Mouse (Mus musculus): Measurements from ENCODE around the gene Bcl11b. TPM values are rescaled to one million over a fixed set of nuclear protein-coding genes. Genes with fewer than 3 reads are reported as not detected.

Bcl11b gene
- polyA plus RNA-seq, 1 experiment from 2014 or later, result 4.4 TPM

DNA sequence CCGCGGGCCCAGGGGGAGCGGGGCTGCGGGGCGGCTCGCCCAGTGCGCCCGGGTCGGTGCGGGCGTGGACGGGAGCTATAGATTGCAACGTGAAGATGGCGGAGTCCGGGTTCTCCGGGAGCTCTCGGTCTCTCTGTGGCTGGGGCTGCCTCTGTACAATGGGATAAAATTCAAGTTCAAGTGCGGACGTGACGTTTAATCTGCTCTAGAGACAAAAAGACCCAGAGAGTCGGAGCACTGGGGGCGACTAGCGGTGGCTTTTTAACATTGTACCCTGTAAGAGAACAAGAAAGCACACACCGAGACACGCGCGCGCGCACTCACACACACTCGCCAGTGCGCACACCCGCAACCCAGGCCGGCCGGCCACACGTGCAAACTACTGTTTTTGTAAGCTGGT, 526 bp upstream of the Bcl11b start:
- ATAC-seq (ENCODE audit: insufficient number of reproducible peaks, insufficient read depth, low FRiP score, low read depth), result peak; percentile 32; the same call in 1 of the 2 replicates
- H3K4me2 ChIP-seq (ENCODE audit: low read length), result peak overlapping the region; percentile 99
- peak overlapping the region; percentile 84 for H3K9ac ChIP-seq (ENCODE audit: low read length)

GRCm38 (mm10) chr12:108002436-108003189, 789 bp downstream of the Bcl11b start:
- Histone ChIP-seq H3K27me3 (ENCODE audit: control insufficient read depth, insufficient read depth, low read length) (peaks cover 61% of the 10 kb centered on the region), H3K27ac (replicated peaks in 1 of 2; ENCODE audit: control insufficient read depth in 1 of 2, insufficient read depth in 1 of 2, low read depth in 2 of 2, low read length in 2 of 2) (no peak overlapping the region), H3K4me1 (ENCODE audit: control insufficient read depth in 2 of 2, insufficient read depth in 2 of 2, low read length in 2 of 2) (peaks cover 7 to 22% of the 10 kb centered on the region in 2 experiments; a peak in 3 of 4 replicates), H3K36me3 (ENCODE audit: control insufficient read depth, insufficient read depth, low read length) (no peaks in the 10 kb centered on the region), H3K4me2 (ENCODE audit: low read length) (peak overlapping the region; percentile 99), H3K4me3 (ENCODE audit: control insufficient read depth in 1 of 2, insufficient read depth in 1 of 2, low read depth in 1 of 2, low read length in 2 of 2) (peak overlapping the region; percentile 83 to 85), H3K9ac (ENCODE audit: low read length) (peak overlapping the region; percentile 84), H3K9me3 (ENCODE audit: control insufficient read depth, low read length) (no peaks in the 10 kb centered on the region)
- ATAC-seq (ENCODE audit: insufficient number of reproducible peaks, insufficient read depth, low FRiP score, low read depth), result no peak
- WGBS, result 0% methylated on average over 75 of the region's 78 CpGs

More for the DNA sequence above, 526 bp upstream of the Bcl11b start:
- H3K9me3 ChIP-seq (ENCODE audit: control insufficient read depth, low read length), result no peaks in the 10 kb centered on the region
- H3K36me3 ChIP-seq (ENCODE audit: control insufficient read depth, insufficient read depth, low read length), result no peaks in the 10 kb centered on the region
- WGBS, result under 1% methylated on average over 35 of the region's 35 CpGs
- H3K4me3 ChIP-seq (ENCODE audit: control insufficient read depth in 1 of 2, insufficient read depth in 1 of 2, low read depth in 1 of 2, low read length in 2 of 2), result peak overlapping the region; percentile 83 to 85
- H3K27me3 ChIP-seq (ENCODE audit: control insufficient read depth, insufficient read depth, low read length), result peaks cover 53% of the 10 kb centered on the region
- H3K27ac ChIP-seq (replicated peaks in 1 of 2; ENCODE audit: control insufficient read depth in 1 of 2, insufficient read depth in 1 of 2, low read depth in 2 of 2, low read length in 2 of 2), result peak overlapping the region in 1 of 2 experiments; percentile 61; a peak in 1 of 4 replicates
- peaks cover 6 to 22% of the 10 kb centered on the region in 2 experiments; a peak in 3 of 4 replicates for H3K4me1 ChIP-seq (ENCODE audit: control insufficient read depth in 2 of 2, insufficient read depth in 2 of 2, low read length in 2 of 2)

DNA sequence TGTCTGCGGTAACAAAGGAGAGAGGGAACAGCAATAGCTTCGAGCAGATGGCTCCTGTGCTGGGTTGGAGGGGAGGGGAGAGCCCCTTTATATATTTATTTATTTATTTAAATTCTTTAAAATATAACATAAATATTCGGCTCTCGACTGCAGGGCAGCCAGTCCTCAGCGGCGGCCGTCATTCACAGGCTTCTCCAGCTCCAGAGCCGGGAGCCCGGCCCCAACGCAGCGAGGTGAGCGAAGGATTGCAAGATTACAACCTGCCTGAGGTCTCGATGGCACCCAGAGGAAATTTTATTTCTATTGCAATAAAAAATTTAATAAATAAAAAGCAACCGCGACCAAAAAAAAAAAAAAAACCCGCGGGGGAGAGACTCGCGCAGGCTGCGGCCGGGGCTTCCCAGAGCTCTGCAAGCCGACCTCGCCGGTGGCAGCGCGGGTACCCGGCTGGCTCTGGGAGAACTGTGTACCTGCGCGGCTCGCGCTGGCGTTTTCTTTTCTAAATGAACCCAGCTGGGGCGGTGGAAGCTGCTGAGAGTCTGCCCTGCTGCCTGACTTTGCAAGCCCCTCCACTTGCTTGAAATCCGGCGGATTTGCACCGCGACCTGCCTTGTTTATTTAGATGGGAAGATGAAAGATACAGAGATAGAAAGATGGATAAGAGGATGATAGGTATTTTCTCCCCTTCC, 1.6 kb downstream of the Bcl11b start:
- Histone ChIP-seq H3K4me3 (ENCODE audit: control insufficient read depth in 1 of 2, insufficient read depth in 1 of 2, low read depth in 1 of 2, low read length in 2 of 2) (peak overlapping the region; percentile 83 to 85), H3K9ac (ENCODE audit: low read length) (no peak overlapping the region), H3K27me3 (ENCODE audit: control insufficient read depth, insufficient read depth, low read length) (peaks cover 59% of the 10 kb centered on the region), H3K27ac (replicated peaks in 1 of 2; ENCODE audit: control insufficient read depth in 1 of 2, insufficient read depth in 1 of 2, low read depth in 2 of 2, low read length in 2 of 2) (no peak overlapping the region), H3K36me3 (ENCODE audit: control insufficient read depth, insufficient read depth, low read length) (no peaks in the 10 kb centered on the region), H3K4me1 (ENCODE audit: control insufficient read depth in 2 of 2, insufficient read depth in 2 of 2, low read length in 2 of 2) (peaks cover 7 to 22% of the 10 kb centered on the region in 2 experiments; a peak in 3 of 4 replicates), H3K9me3 (ENCODE audit: control insufficient read depth, low read length) (no peaks in the 10 kb centered on the region), H3K4me2 (ENCODE audit: low read length) (peak overlapping the region; percentile 99)
- no peak for ATAC-seq (ENCODE audit: insufficient number of reproducible peaks, insufficient read depth, low FRiP score, low read depth)
- WGBS, result 7% methylated on average over 36 of the region's 37 CpGs

- Histone ChIP-seq H3K27ac (replicated peaks in 1 of 2; ENCODE audit: control insufficient read depth in 1 of 2, insufficient read depth in 1 of 2, low read depth in 2 of 2, low read length in 2 of 2) (no peak overlapping the region), H3K4me1 (ENCODE audit: control insufficient read depth in 2 of 2, insufficient read depth in 2 of 2, low read length in 2 of 2) (peaks cover 5 to 18% of the 10 kb centered on the region in 2 experiments; a peak in 3 of 4 replicates), H3K4me3 (ENCODE audit: control insufficient read depth in 1 of 2, insufficient read depth in 1 of 2, low read depth in 1 of 2, low read length in 2 of 2) (no peak overlapping the region), H3K27me3 (ENCODE audit: control insufficient read depth, insufficient read depth, low read length) (peaks cover 52% of the 10 kb centered on the region), H3K9ac (ENCODE audit: low read length) (no peak overlapping the region), H3K9me3 (ENCODE audit: control insufficient read depth, low read length) (no peaks in the 10 kb centered on the region), H3K4me2 (ENCODE audit: low read length) (no peak overlapping the region), H3K36me3 (ENCODE audit: control insufficient read depth, insufficient read depth, low read length) (no peaks in the 10 kb centered on the region)
- WGBS, result 28% methylated on average over 2 of the region's 2 CpGs
- no peak for ATAC-seq (ENCODE audit: insufficient number of reproducible peaks, insufficient read depth, low FRiP score, low read depth)
Measured at GRCm38 (mm10) chr12:108000715-108001080, 2.7 kb downstream of the Bcl11b start.

- Histone ChIP-seq H3K27ac (replicated peaks in 1 of 2; ENCODE audit: control insufficient read depth in 1 of 2, insufficient read depth in 1 of 2, low read depth in 2 of 2, low read length in 2 of 2) (no peak overlapping the region), H3K9ac (ENCODE audit: low read length) (no peak overlapping the region), H3K9me3 (ENCODE audit: control insufficient read depth, low read length) (no peaks in the 10 kb centered on the region), H3K4me3 (ENCODE audit: control insufficient read depth in 1 of 2, insufficient read depth in 1 of 2, low read depth in 1 of 2, low read length in 2 of 2) (no peak overlapping the region), H3K27me3 (ENCODE audit: control insufficient read depth, insufficient read depth, low read length) (peaks cover 45% of the 10 kb centered on the region), H3K36me3 (ENCODE audit: control insufficient read depth, insufficient read depth, low read length) (no peaks in the 10 kb centered on the region), H3K4me1 (ENCODE audit: control insufficient read depth in 2 of 2, insufficient read depth in 2 of 2, low read length in 2 of 2) (peaks cover 5 to 12% of the 10 kb centered on the region in 2 experiments; a peak in 2 of 4 replicates), H3K4me2 (ENCODE audit: low read length) (no peak overlapping the region)
- 69% methylated on average over 15 of the region's 15 CpGs for WGBS
- ATAC-seq (ENCODE audit: insufficient number of reproducible peaks, insufficient read depth, low FRiP score, low read depth), result no peak
Measured at GRCm38 (mm10) chr12:107999751-108000714, 3.4 kb downstream of the Bcl11b start.

- H3K9ac ChIP-seq (ENCODE audit: low read length), result no peak overlapping the region
- ATAC-seq (ENCODE audit: insufficient number of reproducible peaks, insufficient read depth, low FRiP score, low read depth), result no peak
- no peaks in the 10 kb centered on the region for H3K36me3 ChIP-seq (ENCODE audit: control insufficient read depth, insufficient read depth, low read length)
- peaks cover 44% of the 10 kb centered on the region for H3K27me3 ChIP-seq (ENCODE audit: control insufficient read depth, insufficient read depth, low read length)
- 1% methylated on average over 20 of the region's 20 CpGs for WGBS
- H3K9me3 ChIP-seq (ENCODE audit: control insufficient read depth, low read length), result no peaks in the 10 kb centered on the region
- peak overlapping the region; percentile 16 for H3K4me2 ChIP-seq (ENCODE audit: low read length)
- no peak overlapping the region for H3K27ac ChIP-seq (replicated peaks in 1 of 2; ENCODE audit: control insufficient read depth in 1 of 2, insufficient read depth in 1 of 2, low read depth in 2 of 2, low read length in 2 of 2)
- H3K4me1 ChIP-seq (ENCODE audit: control insufficient read depth in 2 of 2, insufficient read depth in 2 of 2, low read length in 2 of 2), result peaks cover 2 to 3% of the 10 kb centered on the region in 2 experiments; a peak in 1 of 4 replicates
- H3K4me3 ChIP-seq (ENCODE audit: control insufficient read depth in 1 of 2, insufficient read depth in 1 of 2, low read depth in 1 of 2, low read length in 2 of 2), result no peak overlapping the region
Measured at GRCm38 (mm10) chr12:107998746-107999145, 4.7 kb downstream of the Bcl11b start.

DNA sequence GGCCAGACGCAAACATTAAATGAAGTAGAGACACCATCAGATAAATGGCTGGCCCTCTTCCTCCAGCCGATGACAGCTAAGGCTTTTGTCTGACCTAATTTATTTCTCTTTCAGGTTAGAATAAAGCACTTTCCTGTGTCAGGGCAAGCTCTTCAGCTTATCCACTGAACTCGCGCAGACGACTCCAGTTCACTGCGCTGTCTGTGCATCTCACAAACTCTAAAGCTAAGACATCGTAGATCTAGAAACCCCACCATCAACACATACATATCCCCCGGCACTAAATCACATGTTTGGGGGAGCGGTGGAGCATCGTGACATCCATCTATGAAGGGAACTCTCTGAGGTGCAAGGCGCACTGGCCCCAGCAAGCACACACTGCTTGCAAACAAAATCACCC, 5.5 kb downstream of the Bcl11b start:
- Histone ChIP-seq H3K4me1 (ENCODE audit: control insufficient read depth in 2 of 2, insufficient read depth in 2 of 2, low read length in 2 of 2) (peaks cover 2 to 3% of the 10 kb centered on the region in 2 experiments; a peak in 1 of 4 replicates), H3K9me3 (ENCODE audit: control insufficient read depth, low read length) (no peaks in the 10 kb centered on the region), H3K27me3 (ENCODE audit: control insufficient read depth, insufficient read depth, low read length) (peaks cover 44% of the 10 kb centered on the region), H3K4me2 (ENCODE audit: low read length) (no peak overlapping the region), H3K9ac (ENCODE audit: low read length) (no peak overlapping the region), H3K4me3 (ENCODE audit: control insufficient read depth in 1 of 2, insufficient read depth in 1 of 2, low read depth in 1 of 2, low read length in 2 of 2) (no peak overlapping the region), H3K27ac (replicated peaks in 1 of 2; ENCODE audit: control insufficient read depth in 1 of 2, insufficient read depth in 1 of 2, low read depth in 2 of 2, low read length in 2 of 2) (no peak overlapping the region), H3K36me3 (ENCODE audit: control insufficient read depth, insufficient read depth, low read length) (no peaks in the 10 kb centered on the region)
- ATAC-seq (ENCODE audit: insufficient number of reproducible peaks, insufficient read depth, low FRiP score, low read depth), result no peak
- 66% methylated on average over 11 of the region's 11 CpGs for WGBS
